Mouse (Mus musculus) liver, embryonic 14.5 days (tissue): Measurements from ENCODE around the gene Nkx2-3.

Experiments used
- CTCF ChIP-seq: IDR thresholded peaks from 2 replicates; pipeline ENCODE4 v1.5.1; 2016; ENCODE audit warnings: antibody characterized with exemption, low read depth, control low read depth
- EP300 ChIP-seq: IDR thresholded peaks from 2 replicates; pipeline ENCODE4 v1.6.1; 2016; ENCODE audit warnings: antibody characterized with exemption, low read depth

GRCm38 (mm10) chr19:43598741-43599660 lies 13.1 kb upstream of the Nkx2-3 start:
- TF ChIP-seq CTCF (no peak), EP300 (no peak)
